ENCODE assay signal across 8 mouse cellular contexts in the genomic region with DNA sequence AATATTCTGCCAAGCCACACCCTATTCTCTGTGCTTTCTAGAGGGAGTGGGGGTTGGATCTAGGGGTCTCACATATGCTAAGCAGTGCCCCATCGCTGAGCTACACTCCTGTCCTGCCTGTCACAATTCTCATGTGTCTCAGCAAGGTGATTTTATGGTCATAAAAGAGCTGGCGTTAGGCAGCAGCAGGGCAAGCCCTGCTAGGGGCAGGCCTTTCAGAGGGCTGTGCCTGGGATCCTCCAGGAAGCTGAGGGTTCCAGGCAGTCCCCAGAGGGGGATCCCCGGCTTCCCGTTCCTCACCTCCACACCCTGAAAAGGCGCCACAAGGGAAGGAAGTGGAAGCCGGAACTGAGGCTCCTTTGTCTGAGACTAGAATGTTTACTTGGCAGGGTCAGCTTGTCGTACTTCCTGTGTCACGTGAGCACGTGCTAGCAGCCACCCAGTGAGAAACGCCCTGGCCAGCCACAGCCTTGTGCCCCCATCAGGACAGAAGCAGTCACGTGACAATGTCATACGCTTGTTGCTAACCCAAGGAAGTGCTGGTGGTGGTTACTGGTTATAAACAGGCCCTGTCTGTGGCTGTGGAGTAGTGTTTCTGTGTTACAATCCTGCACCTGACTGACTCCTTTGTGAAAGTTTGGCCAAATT.
DNase-seq lines count a peak whose midpoint lies in the region; ATAC-seq and TF ChIP-seq lines count a peak whose summit lies in the region.

No protein-coding gene starts in this region.

- DNase-seq in CD4-positive helper T cell, adult 2 months (ENCODE audit: low read depth, low spot score): peak; percentile 89
- peak; percentile 32 for DNase-seq in adrenal gland, postnatal 25 days
- DNase-seq in gastrocnemius, adult 8-10 months (ENCODE audit: low spot score in 2 of 2): peak; percentile 25 to 49
- DNase-seq in hindbrain, postnatal 0 days (ENCODE audit: low spot score): peak; percentile 61
- peak; percentile 65 for DNase-seq in liver, embryonic 13.5 days
- DNase-seq in thymus, postnatal 10 days (ENCODE audit: low spot score in 2 of 2): peak; percentile 70 to 80
- no peak for DNase-seq in frontal cortex, postnatal 25 days (ENCODE audit: low spot score in 2 of 2)

- H3K4me2 ChIP-seq in hindbrain, postnatal 0 days (ENCODE audit: low read depth, low read length): peak overlapping the region; percentile 42
- H3K4me2 ChIP-seq in liver, embryonic 13.5 days: peak overlapping the region; percentile 53
- no peak overlapping the region for H3K4me2 ChIP-seq in myocyte (ENCODE audit: low read depth)

- H3K27ac ChIP-seq in hindbrain, postnatal 0 days: no peak overlapping the region; the same call in 1 of the 2 replicates
- H3K27ac ChIP-seq in liver, embryonic 13.5 days: no peak overlapping the region

- H3K27me3 ChIP-seq in hindbrain, postnatal 0 days (ENCODE audit: insufficient read depth, low read length): peaks cover 31% of the 10 kb centered on the region
- 0 out of 2 replicates have a peak, but pooled peaks cover 12% of the 10 kb centered on the region for H3K27me3 ChIP-seq in liver, embryonic 13.5 days
- peaks cover 20% of the 10 kb centered on the region for H3K27me3 ChIP-seq in myocyte (ENCODE audit: control insufficient read depth, insufficient read depth, insufficient read length)

- H3K9me3 ChIP-seq in hindbrain, postnatal 0 days (ENCODE audit: low read length): no peaks in the 10 kb centered on the region
- H3K9me3 ChIP-seq in liver, embryonic 13.5 days (replicated peaks): 0 out of 2 replicates have a peak, but pooled peaks cover 5% of the 10 kb centered on the region

- ATAC-seq in hindbrain, postnatal 0 days: peak; percentile 81
- peak; percentile 81 for ATAC-seq in liver, embryonic 13.5 days (ENCODE audit: low read depth)

- H3K79me2 ChIP-seq in myocyte (ENCODE audit: control insufficient read depth, insufficient read depth): no peaks in the 10 kb centered on the region

- H3ac ChIP-seq in myocyte (ENCODE audit: control insufficient read depth, insufficient read length): no peak overlapping the region

- no peak overlapping the region for H3K9ac ChIP-seq in hindbrain, postnatal 0 days (replicated peaks; ENCODE audit: low read length)
- peak overlapping the region; percentile 53; the same call in 1 of the 2 replicates for H3K9ac ChIP-seq in liver, embryonic 13.5 days

- H3K4me1 ChIP-seq in hindbrain, postnatal 0 days (ENCODE audit: insufficient read depth, low read length): no peaks in the 10 kb centered on the region
- peaks cover 8% of the 10 kb centered on the region for H3K4me1 ChIP-seq in liver, embryonic 13.5 days (replicated peaks)

- WGBS in hindbrain, postnatal 0 days: 22% methylated on average over 12 of the region's 12 CpGs
- WGBS in liver, embryonic 13.5 days (ENCODE audit: insufficient replicate concordance): 9% methylated on average over 12 of the region's 12 CpGs

- TF ChIP-seq POLR2A in myocyte (IDR thresholded peaks at IDR 0.05; ENCODE audit: insufficient read length, low read depth): no peak

- TF ChIP-seq CTCF in hindbrain, postnatal 0 days (IDR thresholded peaks at IDR 0.05; ENCODE audit: low read depth): no peak

- H3K4me3 ChIP-seq in hindbrain, postnatal 0 days (ENCODE audit: low read length): peak overlapping the region; percentile 14
- H3K4me3 ChIP-seq in liver, embryonic 13.5 days (replicated peaks): peak overlapping the region; percentile 30
- H3K4me3 ChIP-seq in myocyte: no peak overlapping the region

- no peaks in the 10 kb centered on the region for H3K36me3 ChIP-seq in hindbrain, postnatal 0 days (ENCODE audit: insufficient read depth, low read length)
- no peaks in the 10 kb centered on the region for H3K36me3 ChIP-seq in liver, embryonic 13.5 days
- no peaks in the 10 kb centered on the region for H3K36me3 ChIP-seq in myocyte (ENCODE audit: control insufficient read depth, insufficient read depth)

TF ChIP-seq in myocyte, 11 proteins besides CTCF, POLR2A, EP300 and RAD21:
- no peak for TF ChIP-seq MYOG (IDR thresholded peaks at IDR 0.05; ENCODE audit: control insufficient read depth in 1 of 3, insufficient read depth in 1 of 3, insufficient read length in 2 of 3, low read depth in 2 of 3)
- no peak for TF ChIP-seq TCF12 (IDR thresholded peaks at IDR 0.05; ENCODE audit: insufficient read depth, poor library complexity, severe bottlenecking)
- TF ChIP-seq USF1 (IDR thresholded peaks at IDR 0.05; ENCODE audit: low read depth): peak; percentile 17
TF ChIP-seq in myocyte: peak in this region for 1.

Comparison
In these comparisons a context has a peak if more than half of its experiments do, and no peak if none do; other contexts are left out.
1. DNase-seq: peak in CD4-positive helper T cell, adult 2 months (single experiment), adrenal gland, postnatal 25 days (single experiment), gastrocnemius, adult 8-10 months (2 of 2), hindbrain, postnatal 0 days (single experiment), liver, embryonic 13.5 days (single experiment) and thymus, postnatal 10 days (2 of 2); none in frontal cortex, postnatal 25 days (0 of 2).